Comparison of ENCODE assay signal across 10 mouse cellular contexts in genomic region chr9:119646942-119647547, GRCm38 (mm10).
DNase-seq lines count a peak whose midpoint lies in the region; ATAC-seq and TF ChIP-seq lines count a peak whose summit lies in the region.
"Had no signal": no experiment of that assay in that cellular context is flagged by ENCODE, and none has a peak within 500 bp of the region (broad histone marks: within the 10 kb centered on the region; RNA-seq: fewer than 3 reads in every experiment).

No protein-coding gene starts in this region.

- H3K9ac ChIP-seq in heart, embryonic 12.5 days = no peak overlapping the region
- H3K9ac ChIP-seq: embryonic facial prominence, embryonic 15.5 days had no signal

- ATAC-seq in heart, embryonic 12.5 days (ENCODE audit: insufficient number of reproducible peaks, low FRiP score) = no peak
- peak; percentile 80 for ATAC-seq in CD4-positive, CD25-positive, alpha-beta regulatory T cell, adult 4 months

- no peak overlapping the region for H3K4me3 ChIP-seq in heart, embryonic 12.5 days
- no peak overlapping the region for H3K4me3 ChIP-seq in left cerebral cortex, adult 2 months
- H3K4me3 ChIP-seq in thymus, adult 2 months (ENCODE audit: control insufficient read depth, insufficient read depth, low read length) = no peak overlapping the region
- H3K4me3 ChIP-seq: embryonic facial prominence, embryonic 15.5 days; megakaryocyte, embryonic 14.5 days had no signal

- DNase-seq in heart, postnatal 10 days = peak; percentile 42 to 74
- DNase-seq in adrenal gland, postnatal 36 days = peak; percentile 79 to 84
- DNase-seq in frontal cortex, postnatal 36 days (ENCODE audit: low spot score in 2 of 2) = peak; percentile 62 to 65
- peak; percentile 56 to 71 for DNase-seq in left cerebral cortex, adult 2 months (ENCODE audit: extremely low spot score in 1 of 2, low spot score in 2 of 2)
- DNase-seq in natural killer cell, adult 2 months (ENCODE audit: low spot score in 2 of 2) = peak; percentile 52 to 62
- DNase-seq in thymus, adult 2 months = peak; percentile 76

- peaks cover 4% of the 10 kb centered on the region; the same call in 1 of the 2 replicates for H3K4me1 ChIP-seq in heart, embryonic 12.5 days (replicated peaks)
- H3K4me1 ChIP-seq in thymus, adult 2 months (replicated peaks; ENCODE audit: control insufficient read depth, insufficient read depth, low read length) = no peaks in the 10 kb centered on the region
- H3K4me1 ChIP-seq: embryonic facial prominence, embryonic 15.5 days had no signal

- no peak overlapping the region for H3K4me2 ChIP-seq in heart, embryonic 12.5 days
- H3K4me2 ChIP-seq: embryonic facial prominence, embryonic 15.5 days had no signal

- TF ChIP-seq CTCF in left cerebral cortex, adult 2 months (IDR thresholded peaks at IDR 0.05) = peak; percentile 72
- peak; percentile 86; the same call in 1 of the 2 replicates for TF ChIP-seq CTCF in thymus, adult 2 months (IDR thresholded peaks at IDR 0.05; ENCODE audit: borderline replicate concordance, control insufficient read depth, extremely low read depth, insufficient read depth, low read length, poor library complexity)

- no peak overlapping the region for H3K27ac ChIP-seq in heart, embryonic 12.5 days (ENCODE audit: poor library complexity, severe bottlenecking)
- H3K27ac ChIP-seq in left cerebral cortex, adult 2 months = no peak overlapping the region
- no peak overlapping the region for H3K27ac ChIP-seq in thymus, adult 2 months (ENCODE audit: control insufficient read depth, insufficient read depth, low read length)
- H3K27ac ChIP-seq: embryonic facial prominence, embryonic 15.5 days had no signal

- no peaks in the 10 kb centered on the region for H3K9me3 ChIP-seq in heart, embryonic 12.5 days (replicated peaks)
- H3K9me3 ChIP-seq: embryonic facial prominence, embryonic 15.5 days had no signal

- 57% methylated on average over 8 of the region's 8 CpGs for WGBS in heart, embryonic 12.5 days
- WGBS in thymus, adult 2 months = 62% methylated on average over 8 of the region's 8 CpGs

- no peaks in the 10 kb centered on the region for H3K27me3 ChIP-seq in heart, embryonic 12.5 days (replicated peaks)
- H3K27me3 ChIP-seq in thymus, adult 2 months (ENCODE audit: control insufficient read depth, insufficient read depth, low read length) = no peaks in the 10 kb centered on the region
- H3K27me3 ChIP-seq: embryonic facial prominence, embryonic 15.5 days had no signal

- intact Hi-C loops in heart, postnatal 10 days (cut with DNase I) = loop anchor here (5.0 to 10.0 kb wide), 2 partner anchors 105 to 248 kb away; partner anchors contain the start of gene Wdr48
- intact Hi-C loops in left cerebral cortex, adult 2 months (cut with DNase I) = loop anchor here (1.0 to 10.0 kb wide), 3 partner anchors 104 to 238 kb away; no protein-coding TSS in a partner anchor

- H3K36me3 ChIP-seq in heart, embryonic 12.5 days = no peaks in the 10 kb centered on the region
- no peaks in the 10 kb centered on the region for H3K36me3 ChIP-seq in thymus, adult 2 months (ENCODE audit: control insufficient read depth, insufficient read depth, low read length)
- H3K36me3 ChIP-seq: embryonic facial prominence, embryonic 15.5 days had no signal

- TF ChIP-seq POLR2A in thymus, adult 2 months (IDR thresholded peaks at IDR 0.05; ENCODE audit: control insufficient read depth, extremely low read depth, insufficient read depth, low read length, poor library complexity) = no peak
